Mouse (Mus musculus) cerebellum, postnatal 14 days (tissue): ENCODE results near the gene Psmb7.
A peak's percentile ranks its signal among the peaks of the same experiment; 100 is the strongest.

ENCODE experiments used
- DNase-seq, 2 experiments: peaks; one replicate each; pipeline ENCODE4 v3.0.0; 2021; ENCODE audit warnings: mixed read lengths in 2 of 2

Psmb7 gene

DNA sequence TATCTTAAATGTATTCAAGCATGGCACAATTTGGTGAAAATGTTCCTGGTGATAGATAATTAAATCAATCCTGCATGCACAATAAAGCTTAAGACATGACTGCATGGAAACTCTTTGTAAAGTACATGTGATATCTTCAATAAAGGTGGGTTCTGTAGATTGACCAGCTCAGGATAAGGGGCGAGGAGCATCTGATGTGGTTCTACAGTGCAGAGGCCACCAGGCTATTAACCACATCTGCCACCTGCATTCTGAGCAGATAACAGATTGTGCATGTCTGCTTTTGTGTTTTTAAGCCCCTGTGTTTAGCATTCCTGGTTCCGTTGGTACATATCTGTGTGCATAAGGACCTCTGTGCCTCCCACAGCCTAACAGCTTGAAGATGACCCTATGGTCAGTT lies 100.7 kb downstream of the Psmb7 start:
- DNase-seq: no peak

DNA sequence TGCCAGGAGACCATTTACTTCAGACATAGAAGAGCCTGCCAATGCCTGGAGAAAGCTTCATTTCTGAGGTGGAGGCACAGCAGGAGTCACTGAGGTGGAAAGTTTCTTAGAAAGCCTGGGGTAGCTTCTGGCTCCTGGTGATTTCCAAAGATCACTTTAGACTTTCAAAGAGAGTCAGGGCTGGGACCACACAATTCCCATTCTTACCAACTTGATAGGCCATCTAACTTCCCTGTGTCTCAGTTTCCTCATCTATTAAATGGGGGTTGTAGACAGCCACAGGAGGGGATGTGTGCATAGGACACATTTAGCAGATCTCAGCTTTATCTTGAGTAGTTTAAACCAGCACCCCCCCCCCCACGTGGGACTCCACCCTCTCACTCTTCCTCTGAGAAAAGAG lies 101.5 kb downstream of the Psmb7 start:
- DNase-seq: no peak

DNA sequence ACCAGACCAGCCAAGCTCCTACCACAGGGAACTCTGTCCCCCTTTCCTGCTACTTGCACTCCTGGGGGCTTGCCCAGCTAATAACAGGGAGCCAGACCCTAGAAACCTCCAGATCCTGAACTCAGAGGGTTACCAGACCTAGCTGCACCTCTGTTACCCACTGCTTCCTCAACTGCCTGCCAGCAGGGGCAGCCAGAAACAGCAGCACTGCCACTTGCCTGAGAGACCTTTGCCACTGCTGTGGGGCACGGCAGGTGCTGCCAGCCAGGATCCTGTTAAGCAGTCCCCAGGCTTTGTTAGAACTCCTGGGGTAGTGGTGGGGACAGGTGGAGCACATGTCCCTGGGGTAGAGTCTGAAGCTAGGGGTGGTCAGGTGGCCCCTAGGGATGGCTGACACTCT lies 102.3 kb downstream of the Psmb7 start:
- DNase-seq: no peak

DNA sequence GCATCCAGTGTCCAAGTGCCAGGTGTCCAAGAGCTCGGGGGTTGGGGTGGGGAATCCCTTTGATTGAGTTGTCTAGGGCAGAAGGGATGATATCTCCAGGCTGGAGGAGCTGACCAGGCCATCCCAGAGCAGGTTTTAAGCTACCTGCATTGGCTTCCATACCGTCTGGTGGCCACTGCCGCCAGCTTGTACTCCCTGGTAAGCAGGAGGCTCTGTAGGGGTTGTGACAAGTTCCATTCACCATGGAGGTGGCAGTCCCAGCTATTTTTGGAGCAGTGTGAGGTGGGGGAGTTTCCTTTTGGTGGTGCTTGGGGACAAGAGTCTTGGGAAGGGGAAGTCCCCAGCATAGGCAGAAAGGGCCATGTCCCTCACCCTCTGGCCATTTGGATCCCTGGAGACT lies 102.8 kb downstream of the Psmb7 start:
- DNase-seq: peak; percentile 34 to 42

DNA sequence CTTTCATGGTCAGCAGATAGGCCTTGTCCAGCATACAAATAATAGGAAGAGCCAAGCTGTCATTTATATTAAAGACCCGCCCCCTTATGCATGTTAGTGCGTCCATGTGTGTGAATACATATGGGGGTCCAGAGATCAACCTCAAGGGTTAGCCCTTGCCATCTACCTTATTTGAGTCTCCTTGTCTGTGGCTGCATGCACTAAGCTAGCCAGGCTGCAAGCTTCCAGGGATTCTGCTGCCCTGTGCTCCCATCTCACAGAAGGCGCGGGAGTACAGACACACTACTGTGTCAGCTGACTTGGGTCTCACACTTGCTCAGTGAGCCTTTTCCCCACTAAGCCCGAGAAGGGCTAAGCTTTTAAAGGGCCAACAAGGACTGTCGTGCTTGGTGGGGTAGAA lies 103.2 kb downstream of the Psmb7 start:
- peak in 1 of 2 experiments; percentile 39 for DNase-seq

DNA sequence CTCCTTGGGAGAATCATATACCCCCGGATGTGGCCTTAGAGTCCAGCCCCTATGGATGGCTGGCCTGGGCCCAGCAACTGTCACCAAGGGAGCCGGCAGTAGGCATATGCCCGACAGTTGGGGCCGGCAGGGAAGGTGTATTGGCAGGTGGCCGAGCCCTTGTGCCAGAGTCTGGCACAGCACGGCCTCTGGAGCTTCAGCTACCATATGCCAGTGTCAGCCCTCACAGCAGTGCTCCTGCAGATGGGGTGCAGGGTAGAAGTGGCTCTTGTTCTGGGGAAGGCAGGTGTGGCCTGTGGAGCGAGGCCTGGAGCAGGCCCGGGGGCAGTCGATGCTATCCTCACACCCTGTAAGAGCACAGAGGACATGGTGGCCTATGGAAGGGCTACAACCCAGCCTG lies 104.2 kb downstream of the Psmb7 start:
- DNase-seq: peak; percentile 96 to 97
